Mouse (Mus musculus) thymus, postnatal 10 days (tissue): ENCODE data around the gene Timm13.

Source experiments
- DNase-seq, 2 experiments: peaks; one replicate each; pipeline ENCODE4 v3.0.0; 2021; ENCODE audit warnings: low spot score in 2 of 2

Timm13 gene

GRCm38 (mm10) chr10:80900318-80901247 lies at the start of gene Timm13:
Gene Timm13, minus strand, starts transcription at chr10:80900969.
- DNase-seq, result peak; percentile 94 to 96

GRCm38 (mm10) chr10:80950314-80950713 lies 49.5 kb upstream of the Timm13 start:
- no peak for DNase-seq

- DNase-seq, result no peak
These were observed 48.3 kb upstream of the Timm13 start for GRCm38 (mm10) chr10:80949081-80949480.

GRCm38 (mm10) chr10:80948570-80948969 lies 47.8 kb upstream of the Timm13 start:
- no peak for DNase-seq

- DNase-seq, result no peak
These were observed 47.0 kb upstream of the Timm13 start for GRCm38 (mm10) chr10:80947802-80948201.

- DNase-seq, result no peak
These were observed 46.1 kb upstream of the Timm13 start for GRCm38 (mm10) chr10:80946684-80947437.

GRCm38 (mm10) chr10:80944231-80944630 lies 43.5 kb upstream of the Timm13 start:
- no peak for DNase-seq

GRCm38 (mm10) chr10:80943701-80944100 lies 42.9 kb upstream of the Timm13 start:
- no peak for DNase-seq

- DNase-seq, result no peak
These were observed 42.1 kb upstream of the Timm13 start for GRCm38 (mm10) chr10:80942919-80943318.

- no peak for DNase-seq
These were observed 40.2 kb upstream of the Timm13 start for GRCm38 (mm10) chr10:80940988-80941347.

GRCm38 (mm10) chr10:80940320-80940987 lies 39.7 kb upstream of the Timm13 start:
- no peak for DNase-seq

- DNase-seq, result peak; percentile 54 to 77
These were observed 38.9 kb upstream of the Timm13 start for GRCm38 (mm10) chr10:80939671-80940070.

- DNase-seq, result no peak
These were observed 38.2 kb upstream of the Timm13 start for GRCm38 (mm10) chr10:80938831-80939550.

- DNase-seq, result no peak
These were observed 36.9 kb upstream of the Timm13 start for GRCm38 (mm10) chr10:80937646-80938045.

- DNase-seq, result no peak
These were observed 36.0 kb upstream of the Timm13 start for GRCm38 (mm10) chr10:80936810-80937164.

GRCm38 (mm10) chr10:80936135-80936809 lies 35.5 kb upstream of the Timm13 start:
- no peak for DNase-seq

GRCm38 (mm10) chr10:80935698-80936097 lies 34.9 kb upstream of the Timm13 start:
- DNase-seq, result no peak

GRCm38 (mm10) chr10:80935241-80935640 lies 34.5 kb upstream of the Timm13 start:
- no peak for DNase-seq

- no peak for DNase-seq
These were observed 33.6 kb upstream of the Timm13 start for GRCm38 (mm10) chr10:80934136-80934985.

GRCm38 (mm10) chr10:80933421-80933979 lies 32.7 kb upstream of the Timm13 start:
- DNase-seq, result no peak
